Mouse (Mus musculus): ENCODE results near the gene Zfp628. TPM values are rescaled to one million over a fixed set of nuclear protein-coding genes. Genes with fewer than 3 reads are reported as not detected.
A peak's percentile ranks its signal among the peaks of the same experiment; 100 is the strongest.

The Zfp628 gene
- polyA plus RNA-seq, 1 experiment from 2014 or later = 4.6 TPM

- H3K4me3 ChIP-seq (replicated peaks) = no peak overlapping the region
- H3K4me1 ChIP-seq = peaks cover 65% of the 10 kb centered on the region
- WGBS = 88% methylated on average over 19 of the region's 19 CpGs
These were observed 5.5 kb downstream of the Zfp628 start for GRCm38 (mm10) chr7:4920496-4920895.

DNA sequence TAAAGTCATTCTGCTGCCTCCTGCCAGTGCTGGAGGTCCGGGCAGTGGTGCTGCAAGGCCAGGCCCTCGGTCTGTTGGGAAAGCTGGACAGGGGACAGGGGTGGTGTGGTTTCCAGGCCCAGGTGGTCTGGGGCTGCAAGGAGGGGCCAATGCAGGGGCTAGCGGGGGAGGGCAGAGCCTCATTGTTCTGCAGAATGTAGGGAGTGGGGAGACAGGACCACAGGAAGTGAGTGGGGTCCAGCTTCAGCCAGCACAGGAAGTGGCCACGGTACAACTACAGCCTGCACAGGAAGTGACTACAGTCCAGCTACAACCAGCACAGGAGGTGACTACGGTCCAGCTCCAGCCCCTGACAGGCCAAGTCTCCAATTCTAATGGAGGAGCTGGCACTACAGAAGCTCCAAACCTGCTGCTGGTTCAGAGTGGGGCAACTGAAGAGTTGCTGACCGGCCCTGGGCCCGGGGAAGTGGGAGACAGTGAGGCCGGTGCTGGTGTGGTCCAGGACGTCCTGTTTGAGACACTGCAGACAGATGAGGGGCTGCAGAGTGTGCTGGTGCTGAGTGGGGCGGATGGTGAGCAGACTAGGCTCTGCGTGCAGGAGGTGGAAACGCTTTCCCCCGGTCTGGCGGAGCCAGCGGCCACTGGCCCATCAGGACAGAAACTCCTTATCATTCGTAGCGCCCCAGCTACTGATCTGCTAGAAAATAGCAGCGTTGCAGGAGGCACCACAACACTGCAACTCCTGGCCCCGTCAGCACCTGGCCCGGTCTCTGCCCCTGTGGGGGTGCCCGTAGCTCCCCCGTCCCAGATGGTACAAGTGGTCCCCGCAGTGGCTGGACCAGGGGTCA lies 6.2 kb downstream of the Zfp628 start:
- 55% methylated on average over 23 of the region's 23 CpGs for WGBS

More at GRCm38 (mm10) chr7:4920496-4920895, 5.5 kb downstream of the Zfp628 start:
- no peak for ATAC-seq (ENCODE audit: low FRiP score)
- Histone ChIP-seq H3K4me2 (no peak overlapping the region), H3K27ac (peak overlapping the region; percentile 99), H3K36me3 (replicated peaks) (peaks cover 43% of the 10 kb centered on the region), H3K27me3 (no peaks in the 10 kb centered on the region), H3K9ac (no peak overlapping the region), H3K9me3 (no peaks in the 10 kb centered on the region)

GRCm38 (mm10) chr7:4921824-4922482 lies 6.9 kb downstream of the Zfp628 start, which contains the start of gene Nat14:
TSS of gene Nat14 (plus strand) at chr7:4922028.
- Histone ChIP-seq H3K9ac (peak within 1 kb of the TSS; percentile 57), H3K4me2 (peak within 1 kb of the TSS; percentile 86), H3K4me3 (replicated peaks) (peak within 1 kb of the TSS; percentile 39), H3K36me3 (replicated peaks) (peaks cover 43% of the 10 kb centered on the region), H3K9me3 (no peaks in the 10 kb centered on the region), H3K27me3 (no peaks in the 10 kb centered on the region), H3K4me1 (peaks cover 66% of the 10 kb centered on the region), H3K27ac (peak within 1 kb of the TSS; percentile 99)
- 28% methylated on average over 8 of the region's 8 CpGs for WGBS
- ATAC-seq (ENCODE audit: low FRiP score) = no peak

More for the DNA sequence above, 6.2 kb downstream of the Zfp628 start:
- Histone ChIP-seq H3K4me3 (replicated peaks) (no peak overlapping the region), H3K27ac (peak overlapping the region; percentile 99), H3K9me3 (no peaks in the 10 kb centered on the region), H3K36me3 (replicated peaks) (peaks cover 43% of the 10 kb centered on the region), H3K9ac (peak overlapping the region; percentile 33; the same call in 1 of the 2 replicates), H3K4me2 (peak overlapping the region; percentile 86), H3K4me1 (peaks cover 66% of the 10 kb centered on the region), H3K27me3 (no peaks in the 10 kb centered on the region)
- no peak for ATAC-seq (ENCODE audit: low FRiP score)

- 0% methylated on average over 14 of the region's 14 CpGs for WGBS
- H3K4me3 ChIP-seq (replicated peaks) = peak overlapping the region; percentile 39
These were observed 7.5 kb downstream of the Zfp628 start for GRCm38 (mm10) chr7:4922508-4922907.

GRCm38 (mm10) chr7:4922931-4923565 lies 8.0 kb downstream of the Zfp628 start:
- peaks cover 34% of the 10 kb centered on the region for H3K36me3 ChIP-seq (replicated peaks)
- H3K27me3 ChIP-seq = no peaks in the 10 kb centered on the region
- H3K9ac ChIP-seq = peak overlapping the region; percentile 73
- no peaks in the 10 kb centered on the region for H3K9me3 ChIP-seq
- under 1% methylated on average over 14 of the region's 14 CpGs for WGBS
- peak overlapping the region; percentile 86 for H3K4me2 ChIP-seq
- H3K4me3 ChIP-seq (replicated peaks) = peak overlapping the region; percentile 39
- peak; percentile 62 for ATAC-seq (ENCODE audit: low FRiP score)
- H3K27ac ChIP-seq = peak overlapping the region; percentile 99
- peaks cover 63% of the 10 kb centered on the region for H3K4me1 ChIP-seq

More at GRCm38 (mm10) chr7:4922508-4922907, 7.5 kb downstream of the Zfp628 start:
- Histone ChIP-seq H3K36me3 (replicated peaks) (peaks cover 39% of the 10 kb centered on the region), H3K27me3 (no peaks in the 10 kb centered on the region), H3K27ac (peak overlapping the region; percentile 99), H3K9me3 (no peaks in the 10 kb centered on the region), H3K4me2 (peak overlapping the region; percentile 86), H3K9ac (peak overlapping the region; percentile 57), H3K4me1 (peaks cover 63% of the 10 kb centered on the region)
- ATAC-seq (ENCODE audit: low FRiP score) = peak; percentile 85

- Histone ChIP-seq H3K9ac (peak overlapping the region; percentile 73), H3K4me2 (peak overlapping the region; percentile 86), H3K27ac (peak overlapping the region; percentile 99), H3K27me3 (no peaks in the 10 kb centered on the region), H3K9me3 (no peaks in the 10 kb centered on the region), H3K36me3 (replicated peaks) (peaks cover 26% of the 10 kb centered on the region), H3K4me1 (peaks cover 63% of the 10 kb centered on the region), H3K4me3 (replicated peaks) (peak overlapping the region; percentile 39)
- WGBS = 3% methylated on average over 37 of the region's 37 CpGs
- ATAC-seq (ENCODE audit: low FRiP score) = no peak; the same call in 1 of the 2 replicates
These were observed 8.8 kb downstream of the Zfp628 start for GRCm38 (mm10) chr7:4923586-4924364.

DNA sequence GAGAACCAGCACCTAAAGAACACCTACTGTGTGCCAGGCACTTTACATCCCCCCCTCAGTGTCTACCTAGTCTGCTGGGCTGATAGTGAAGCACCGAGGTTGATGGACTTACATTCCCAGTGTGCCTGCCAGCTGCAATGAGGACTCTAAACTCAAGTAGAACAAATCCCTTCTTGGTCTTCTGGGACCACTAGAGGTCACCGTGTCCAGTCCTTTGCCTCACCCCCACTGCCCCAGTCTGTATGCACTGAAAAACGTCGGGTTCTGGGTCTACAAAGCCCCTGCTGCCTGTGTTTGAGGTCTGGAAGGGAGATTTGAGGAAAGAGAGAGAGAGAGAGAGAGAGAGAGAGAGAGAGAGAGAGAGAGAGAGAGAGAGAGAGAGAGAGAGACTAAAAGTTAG lies 9.5 kb downstream of the Zfp628 start:
- peaks cover 63% of the 10 kb centered on the region for H3K4me1 ChIP-seq

DNA sequence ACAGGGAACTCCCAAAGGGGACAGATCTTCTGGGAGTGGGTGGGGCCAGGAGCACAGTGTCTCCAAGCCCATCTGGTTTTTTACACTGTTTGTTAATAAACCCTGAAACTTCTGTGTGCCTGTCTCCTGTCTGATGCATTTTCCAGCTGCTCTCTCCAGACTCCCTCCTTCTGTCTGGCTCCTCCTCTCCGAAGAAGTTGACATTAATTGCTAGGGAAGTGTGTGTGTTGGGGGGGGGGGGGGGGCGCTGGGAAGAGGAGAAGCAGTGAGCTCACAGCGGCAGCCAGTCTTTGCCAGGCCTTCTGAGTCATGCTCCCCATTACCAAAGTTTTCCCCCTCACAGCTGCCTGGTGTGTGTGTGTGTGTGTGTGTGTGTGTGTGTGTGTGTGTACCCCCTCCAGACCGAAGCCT lies 9.9 kb downstream of the Zfp628 start:
- 8% methylated on average over 3 of the region's 4 CpGs for WGBS
- Histone ChIP-seq H3K36me3 (replicated peaks) (peaks cover 15% of the 10 kb centered on the region), H3K9me3 (no peaks in the 10 kb centered on the region), H3K4me2 (peak overlapping the region; percentile 86), H3K9ac (no peak overlapping the region), H3K27ac (peak overlapping the region; percentile 99), H3K27me3 (no peaks in the 10 kb centered on the region), H3K4me1 (peaks cover 63% of the 10 kb centered on the region), H3K4me3 (replicated peaks) (no peak overlapping the region)
- no peak for ATAC-seq (ENCODE audit: low FRiP score)

More for the DNA sequence above, 9.5 kb downstream of the Zfp628 start:
- peak overlapping the region; percentile 86 for H3K4me2 ChIP-seq
- no peaks in the 10 kb centered on the region for H3K9me3 ChIP-seq
- ATAC-seq (ENCODE audit: low FRiP score) = no peak
- H3K27me3 ChIP-seq = no peaks in the 10 kb centered on the region
- H3K9ac ChIP-seq = peak overlapping the region; percentile 73
- peak overlapping the region; percentile 39 for H3K4me3 ChIP-seq (replicated peaks)
- H3K27ac ChIP-seq = peak overlapping the region; percentile 99
- peaks cover 19% of the 10 kb centered on the region for H3K36me3 ChIP-seq (replicated peaks)
- 1% methylated on average over 4 of the region's 4 CpGs for WGBS

DNA sequence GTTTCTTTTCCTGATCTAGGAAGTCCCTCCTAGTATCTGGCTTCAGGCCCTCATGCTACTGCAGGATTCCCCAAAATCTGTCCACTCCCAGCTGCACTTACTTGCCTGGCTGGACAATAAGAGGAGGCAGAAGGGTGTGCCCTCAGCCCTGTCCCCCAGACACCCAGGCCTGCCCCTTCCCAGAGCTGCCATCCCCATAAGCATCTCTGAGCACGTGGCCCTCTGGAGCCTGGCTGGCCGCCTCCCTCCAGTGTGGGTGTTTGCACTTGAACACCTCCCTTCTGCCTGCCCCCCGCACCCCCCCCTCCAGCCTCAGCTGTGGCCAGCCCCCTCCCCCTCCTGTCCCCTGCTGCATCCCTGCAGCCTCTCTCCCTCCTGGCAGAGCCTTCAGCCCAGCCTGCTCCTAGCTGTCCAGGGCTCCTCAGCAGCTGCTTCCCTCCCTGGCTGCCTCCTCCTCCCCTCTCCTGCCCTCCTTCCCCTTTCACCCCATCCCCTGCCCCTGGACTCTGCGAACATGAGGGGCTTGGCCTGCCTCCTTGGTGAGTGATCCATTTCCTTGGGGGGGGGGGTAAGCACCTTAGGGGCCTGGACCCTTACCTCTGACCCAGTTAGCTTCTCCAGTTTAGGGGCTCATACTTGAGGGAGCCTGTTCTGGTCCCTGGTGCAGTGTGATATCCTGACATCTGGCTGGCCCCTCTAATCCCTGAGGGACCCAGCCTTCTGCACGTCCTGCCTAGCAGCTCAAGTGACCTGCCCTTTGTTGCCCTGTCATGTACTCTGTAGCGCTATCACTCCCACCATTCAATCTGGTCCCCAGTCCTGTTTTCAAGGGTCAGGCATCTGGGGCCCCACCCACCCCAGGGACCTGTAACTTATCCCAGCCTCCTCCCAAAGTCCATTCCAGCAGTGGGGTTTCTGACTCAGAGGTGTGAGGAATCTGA lies 10.7 kb downstream of the Zfp628 start, which contains the start of gene Ssc5d:
TSS of gene Ssc5d (plus strand) at position 345 of the 941 bp plus-strand sequence.
- peak within 1 kb of the TSS; percentile 33; the same call in 1 of the 2 replicates for H3K9ac ChIP-seq
- H3K4me2 ChIP-seq = peak within 1 kb of the TSS; percentile 86
- 7% methylated on average over 6 of the region's 6 CpGs for WGBS
- peak within 1 kb of the TSS; percentile 1; the same call in 1 of the 2 replicates for H3K4me3 ChIP-seq (replicated peaks)
- H3K27me3 ChIP-seq = no peaks in the 10 kb centered on the region
- H3K27ac ChIP-seq = peak within 1 kb of the TSS; percentile 99
- H3K4me1 ChIP-seq = peaks cover 61% of the 10 kb centered on the region
- H3K9me3 ChIP-seq = no peaks in the 10 kb centered on the region
- peak; percentile 24 for ATAC-seq (ENCODE audit: low FRiP score)
- H3K36me3 ChIP-seq (replicated peaks) = peaks cover 7% of the 10 kb centered on the region

GRCm38 (mm10) chr7:4926849-4927248 lies 11.8 kb downstream of the Zfp628 start:
- Histone ChIP-seq H3K9ac (0 out of 2 replicates have a peak overlapping the region, but pooled peaks have one; percentile 33), H3K27ac (no peak overlapping the region), H3K4me3 (replicated peaks) (no peak overlapping the region), H3K27me3 (no peaks in the 10 kb centered on the region), H3K9me3 (no peaks in the 10 kb centered on the region), H3K4me1 (peaks cover 50% of the 10 kb centered on the region), H3K36me3 (replicated peaks) (no peaks in the 10 kb centered on the region), H3K4me2 (no peak overlapping the region)
- ATAC-seq (ENCODE audit: low FRiP score) = no peak
- WGBS = 74% methylated on average over 16 of the region's 16 CpGs
